Mouse (Mus musculus): Measurements from ENCODE around the gene Ddx18. TPM values are rescaled to one million over a fixed set of nuclear protein-coding genes. Genes with fewer than 3 reads are reported as not detected.

Gene Ddx18
- polyA plus RNA-seq (2015; fragmentation: Nextera tagmentation; extraction: Ambion mirVana) = 83.4 and 83.8 TPM in 2 replicates

- 6% methylated on average over 53 of the region's 53 CpGs for WGBS
- H3K4me2 ChIP-seq = peak within 1 kb of the TSS; percentile 81
- no peaks in the 10 kb centered on the region for H3K27me3 ChIP-seq
- H3K27ac ChIP-seq = peak within 1 kb of the TSS; percentile 74; the same call in 1 of the 2 replicates
- peak; percentile 93 for ATAC-seq (ENCODE audit: insufficient number of reproducible peaks, insufficient read depth, low FRiP score, low TSS enrichment, low read depth)
- H3K9ac ChIP-seq = peak within 1 kb of the TSS; percentile 83
- H3K4me1 ChIP-seq = peaks cover 7% of the 10 kb centered on the region
- peak within 1 kb of the TSS; percentile 75 for H3K4me3 ChIP-seq
- H3K9me3 ChIP-seq = no peaks in the 10 kb centered on the region
- H3K36me3 ChIP-seq = peaks cover 27% of the 10 kb centered on the region
Measured at GRCm38 (mm10) chr1:121567521-121568489, at the start of gene Ddx18. Gene Ddx18 (minus strand): TSS chr1:121567989.

DNA sequence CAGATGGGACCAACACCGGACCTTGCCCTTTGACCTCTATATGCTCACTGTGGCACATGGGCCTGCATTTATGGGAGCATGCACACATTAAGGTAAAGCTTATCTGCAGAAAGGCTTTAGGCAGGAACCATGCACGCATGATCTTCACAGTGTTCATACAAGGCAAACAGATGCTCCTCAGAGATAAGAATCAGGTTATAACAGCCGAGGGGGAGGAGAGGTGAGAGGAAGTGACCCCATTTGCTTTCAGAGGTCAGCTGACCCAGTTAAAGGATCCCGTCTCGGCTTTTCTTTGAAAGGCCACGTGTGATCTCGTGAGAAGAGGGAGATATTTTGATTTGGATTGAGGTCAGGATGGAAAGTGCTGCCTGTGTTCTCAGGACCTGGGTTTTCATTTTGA is 40.2 kb upstream of the Ddx18 start:
- ATAC-seq (ENCODE audit: insufficient number of reproducible peaks, insufficient read depth, low FRiP score, low TSS enrichment, low read depth) = no peak
- Histone ChIP-seq H3K4me1 (no peaks in the 10 kb centered on the region), H3K4me2 (no peak overlapping the region), H3K27ac (no peak overlapping the region), H3K9me3 (no peaks in the 10 kb centered on the region), H3K36me3 (no peaks in the 10 kb centered on the region), H3K4me3 (no peak overlapping the region), H3K9ac (no peak overlapping the region), H3K27me3 (no peaks in the 10 kb centered on the region)
- 25% methylated on average over 7 of the region's 7 CpGs for WGBS

GRCm38 (mm10) chr1:121605118-121605517 is 37.3 kb upstream of the Ddx18 start:
- WGBS = 34% methylated on average over 6 of the region's 6 CpGs
- Histone ChIP-seq H3K4me1 (no peaks in the 10 kb centered on the region), H3K4me3 (no peak overlapping the region), H3K4me2 (no peak overlapping the region), H3K9me3 (no peaks in the 10 kb centered on the region), H3K27ac (no peak overlapping the region), H3K36me3 (no peaks in the 10 kb centered on the region), H3K9ac (no peak overlapping the region), H3K27me3 (no peaks in the 10 kb centered on the region)
- ATAC-seq (ENCODE audit: insufficient number of reproducible peaks, insufficient read depth, low FRiP score, low TSS enrichment, low read depth) = no peak

GRCm38 (mm10) chr1:121601893-121602292 is 34.1 kb upstream of the Ddx18 start:
- 69% methylated on average over 6 of the region's 6 CpGs for WGBS
- no peak overlapping the region for H3K27ac ChIP-seq
- H3K9me3 ChIP-seq = no peaks in the 10 kb centered on the region
- no peaks in the 10 kb centered on the region for H3K4me1 ChIP-seq
- H3K4me2 ChIP-seq = no peak overlapping the region
- H3K36me3 ChIP-seq = no peaks in the 10 kb centered on the region
- no peak overlapping the region for H3K9ac ChIP-seq
- ATAC-seq (ENCODE audit: insufficient number of reproducible peaks, insufficient read depth, low FRiP score, low TSS enrichment, low read depth) = no peak
- peaks cover 7% of the 10 kb centered on the region for H3K27me3 ChIP-seq
- H3K4me3 ChIP-seq = no peak overlapping the region

- H3K9me3 ChIP-seq = no peaks in the 10 kb centered on the region
- no peak for ATAC-seq (ENCODE audit: insufficient number of reproducible peaks, insufficient read depth, low FRiP score, low TSS enrichment, low read depth)
- H3K4me2 ChIP-seq = no peak overlapping the region
- H3K27me3 ChIP-seq = peaks cover 7% of the 10 kb centered on the region
- no peaks in the 10 kb centered on the region for H3K36me3 ChIP-seq
- no peak overlapping the region for H3K4me3 ChIP-seq
- H3K27ac ChIP-seq = no peak overlapping the region
- H3K9ac ChIP-seq = no peak overlapping the region
- 22% methylated on average over 1 of the region's 1 CpGs for WGBS
- no peaks in the 10 kb centered on the region for H3K4me1 ChIP-seq
Measured at GRCm38 (mm10) chr1:121601084-121601483, 33.3 kb upstream of the Ddx18 start.

- Histone ChIP-seq H3K9ac (no peak overlapping the region), H3K27ac (no peak overlapping the region), H3K36me3 (no peaks in the 10 kb centered on the region), H3K27me3 (peaks cover 7% of the 10 kb centered on the region), H3K4me2 (no peak overlapping the region), H3K9me3 (no peaks in the 10 kb centered on the region), H3K4me1 (no peaks in the 10 kb centered on the region), H3K4me3 (no peak overlapping the region)
- ATAC-seq (ENCODE audit: insufficient number of reproducible peaks, insufficient read depth, low FRiP score, low TSS enrichment, low read depth) = no peak
- 70% methylated on average over 3 of the region's 3 CpGs for WGBS
Measured at GRCm38 (mm10) chr1:121598421-121598820, 30.6 kb upstream of the Ddx18 start.

DNA sequence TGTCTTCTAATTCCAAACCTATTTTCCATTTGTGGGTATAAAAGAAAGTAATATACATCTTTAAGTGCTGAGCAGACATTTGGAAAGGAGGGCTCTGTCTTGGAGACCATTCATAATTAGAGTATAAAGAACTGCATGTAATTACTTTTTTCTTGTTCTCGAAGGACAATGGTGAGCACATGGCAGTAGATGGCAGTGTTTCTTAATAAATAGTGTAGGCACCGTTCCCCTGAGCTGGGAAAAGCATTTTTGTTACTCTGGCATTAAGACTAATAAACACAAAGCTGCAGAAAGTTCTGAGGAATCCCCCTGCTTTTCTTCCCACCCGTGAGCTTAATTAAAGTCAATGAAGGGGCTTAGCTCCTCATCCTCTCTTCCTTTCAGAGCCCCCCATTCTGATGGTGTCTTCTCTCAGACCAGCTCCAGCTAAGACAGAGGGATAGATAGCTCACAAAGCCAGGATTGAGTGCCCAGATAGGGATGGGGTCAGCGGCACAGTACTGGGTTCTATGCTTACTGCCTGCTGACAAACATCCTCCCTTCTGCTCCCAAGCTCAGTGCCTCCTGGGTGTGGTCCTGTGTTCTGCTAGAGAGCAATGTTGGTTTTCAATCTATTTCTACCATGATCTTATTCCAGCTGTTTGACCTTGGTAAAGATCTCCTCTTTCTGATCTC is 29.3 kb upstream of the Ddx18 start:
- H3K9me3 ChIP-seq = no peaks in the 10 kb centered on the region
- no peak for ATAC-seq (ENCODE audit: insufficient number of reproducible peaks, insufficient read depth, low FRiP score, low TSS enrichment, low read depth)
- H3K4me2 ChIP-seq = no peak overlapping the region
- H3K9ac ChIP-seq = no peak overlapping the region
- H3K4me3 ChIP-seq = no peak overlapping the region
- H3K27me3 ChIP-seq = peaks cover 7% of the 10 kb centered on the region
- WGBS = 22% methylated on average over 4 of the region's 4 CpGs
- no peaks in the 10 kb centered on the region for H3K36me3 ChIP-seq
- H3K27ac ChIP-seq = no peak overlapping the region
- no peaks in the 10 kb centered on the region for H3K4me1 ChIP-seq

GRCm38 (mm10) chr1:121584838-121585237 is 17.0 kb upstream of the Ddx18 start:
- no peaks in the 10 kb centered on the region for H3K9me3 ChIP-seq
- H3K36me3 ChIP-seq = no peaks in the 10 kb centered on the region
- no peak overlapping the region for H3K4me2 ChIP-seq
- no peak for ATAC-seq (ENCODE audit: insufficient number of reproducible peaks, insufficient read depth, low FRiP score, low TSS enrichment, low read depth)
- H3K27me3 ChIP-seq = no peaks in the 10 kb centered on the region
- H3K9ac ChIP-seq = no peak overlapping the region
- no peak overlapping the region for H3K4me3 ChIP-seq
- 87% methylated on average over 6 of the region's 6 CpGs for WGBS
- H3K27ac ChIP-seq = no peak overlapping the region
- H3K4me1 ChIP-seq = no peaks in the 10 kb centered on the region

GRCm38 (mm10) chr1:121581133-121581855 is 13.5 kb upstream of the Ddx18 start:
- Histone ChIP-seq H3K4me3 (no peak overlapping the region), H3K4me2 (no peak overlapping the region), H3K9ac (no peak overlapping the region), H3K36me3 (no peaks in the 10 kb centered on the region), H3K4me1 (no peaks in the 10 kb centered on the region), H3K27me3 (no peaks in the 10 kb centered on the region), H3K27ac (no peak overlapping the region), H3K9me3 (no peaks in the 10 kb centered on the region)
- WGBS = 87% methylated on average over 5 of the region's 5 CpGs
- no peak for ATAC-seq (ENCODE audit: insufficient number of reproducible peaks, insufficient read depth, low FRiP score, low TSS enrichment, low read depth)

GRCm38 (mm10) chr1:121577491-121577890 is 9.7 kb upstream of the Ddx18 start:
- H3K36me3 ChIP-seq = no peaks in the 10 kb centered on the region
- H3K4me3 ChIP-seq = no peak overlapping the region
- H3K4me2 ChIP-seq = no peak overlapping the region
- ATAC-seq (ENCODE audit: insufficient number of reproducible peaks, insufficient read depth, low FRiP score, low TSS enrichment, low read depth) = no peak
- no peak overlapping the region for H3K9ac ChIP-seq
- H3K27ac ChIP-seq = no peak overlapping the region
- H3K9me3 ChIP-seq = no peaks in the 10 kb centered on the region
- 22% methylated on average over 1 of the region's 1 CpGs for WGBS
- no peaks in the 10 kb centered on the region for H3K27me3 ChIP-seq
- no peaks in the 10 kb centered on the region for H3K4me1 ChIP-seq

DNA sequence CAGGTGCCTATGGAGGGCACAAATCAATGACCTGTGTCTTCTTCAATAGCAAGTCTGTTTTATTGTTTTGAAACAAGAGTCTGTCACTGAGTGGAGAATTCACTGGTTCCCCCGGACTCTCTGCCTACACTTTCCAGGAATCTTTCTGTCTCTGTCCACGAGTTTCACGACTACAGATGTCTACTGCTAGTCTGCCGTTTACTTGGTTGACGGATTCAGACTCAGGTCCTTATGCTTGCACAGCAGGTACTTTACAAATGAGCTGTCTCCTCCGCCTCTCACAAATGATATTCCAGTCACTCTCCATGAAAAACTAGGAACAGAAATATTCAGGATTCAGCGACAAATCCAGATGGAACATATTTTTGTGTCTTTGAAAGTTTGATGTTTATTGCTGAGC is 2.7 kb upstream of the Ddx18 start:
- Histone ChIP-seq H3K9me3 (no peaks in the 10 kb centered on the region), H3K27ac (no peak overlapping the region), H3K27me3 (no peaks in the 10 kb centered on the region), H3K4me1 (peaks cover 7% of the 10 kb centered on the region), H3K36me3 (peaks cover 2% of the 10 kb centered on the region; the same call in 1 of the 2 replicates), H3K9ac (no peak overlapping the region), H3K4me3 (no peak overlapping the region), H3K4me2 (no peak overlapping the region)
- no peak for ATAC-seq (ENCODE audit: insufficient number of reproducible peaks, insufficient read depth, low FRiP score, low TSS enrichment, low read depth)
- WGBS = 78% methylated on average over 7 of the region's 7 CpGs

Data from embryonic facial prominence, embryonic 13.5 days (tissue).